Mouse (Mus musculus): ENCODE measurements at regions not wholly inside any gene's neighbourhood (a gene's known extent, or its start where the extent isn't known, plus 50 kb on each side); places are given as distances from the start of the nearest gene placed in this dataset.

- no peaks in the 10 kb centered on the region for H3K9me3 ChIP-seq (ENCODE audit: low read length)
- TF ChIP-seq POU5F1 (IDR thresholded peaks at IDR 0.05; ENCODE audit: borderline replicate concordance, low read length) (no peak), NANOG (IDR thresholded peaks at IDR 0.05; ENCODE audit: borderline replicate concordance, low read length) (no peak), CTCF (conservative IDR thresholded peaks at IDR 0.05; ENCODE audit: low read length) (no peak)
- no peak overlapping the region for H3K4me3 ChIP-seq (replicated peaks; ENCODE audit: low read length)
- no peaks in the 10 kb centered on the region for H3K27me3 ChIP-seq (ENCODE audit: insufficient read depth, low read length)
- H3K4me1 ChIP-seq (replicated peaks; ENCODE audit: low read depth, low read length) = peaks cover 5% of the 10 kb centered on the region
- H3K36me3 ChIP-seq (ENCODE audit: insufficient read depth, low read length) = no peaks in the 10 kb centered on the region
These were observed 475.0 kb upstream of the A730009L09Rik start for GRCm38 (mm10) chr16:84039946-84040345.

GRCm38 (mm10) chr16:84042010-84042449 lies 472.9 kb upstream of the A730009L09Rik start:
- H3K9me3 ChIP-seq (ENCODE audit: low read length) = no peaks in the 10 kb centered on the region
- TF ChIP-seq POU5F1 (IDR thresholded peaks at IDR 0.05; ENCODE audit: borderline replicate concordance, low read length) (no peak), CTCF (conservative IDR thresholded peaks at IDR 0.05; ENCODE audit: low read length) (no peak), NANOG (IDR thresholded peaks at IDR 0.05; ENCODE audit: borderline replicate concordance, low read length) (no peak)
- no peak overlapping the region for H3K4me3 ChIP-seq (replicated peaks; ENCODE audit: low read length)
- H3K27me3 ChIP-seq (ENCODE audit: insufficient read depth, low read length) = no peaks in the 10 kb centered on the region
- no peaks in the 10 kb centered on the region for H3K36me3 ChIP-seq (ENCODE audit: insufficient read depth, low read length)
- peaks cover 17% of the 10 kb centered on the region for H3K4me1 ChIP-seq (replicated peaks; ENCODE audit: low read depth, low read length)

GRCm38 (mm10) chr16:84045333-84045732 lies 469.6 kb upstream of the A730009L09Rik start:
- Histone ChIP-seq H3K4me1 (replicated peaks; ENCODE audit: low read depth, low read length) (peaks cover 17% of the 10 kb centered on the region), H3K36me3 (ENCODE audit: insufficient read depth, low read length) (no peaks in the 10 kb centered on the region), H3K4me3 (replicated peaks; ENCODE audit: low read length) (no peak overlapping the region), H3K9me3 (ENCODE audit: low read length) (no peaks in the 10 kb centered on the region), H3K27me3 (ENCODE audit: insufficient read depth, low read length) (no peaks in the 10 kb centered on the region)
- no peak for TF ChIP-seq POU5F1 (IDR thresholded peaks at IDR 0.05; ENCODE audit: borderline replicate concordance, low read length)
- TF ChIP-seq NANOG (IDR thresholded peaks at IDR 0.05; ENCODE audit: borderline replicate concordance, low read length) = peak; percentile 50; the same call in 1 of the 2 replicates
